Mouse (Mus musculus): Measurements from ENCODE around the gene Uggt2. TPM values are rescaled to one million over a fixed set of nuclear protein-coding genes. Genes with fewer than 3 reads are reported as not detected.

Gene Uggt2
- polyA plus RNA-seq, 1 experiment: 2.6 TPM

DNA sequence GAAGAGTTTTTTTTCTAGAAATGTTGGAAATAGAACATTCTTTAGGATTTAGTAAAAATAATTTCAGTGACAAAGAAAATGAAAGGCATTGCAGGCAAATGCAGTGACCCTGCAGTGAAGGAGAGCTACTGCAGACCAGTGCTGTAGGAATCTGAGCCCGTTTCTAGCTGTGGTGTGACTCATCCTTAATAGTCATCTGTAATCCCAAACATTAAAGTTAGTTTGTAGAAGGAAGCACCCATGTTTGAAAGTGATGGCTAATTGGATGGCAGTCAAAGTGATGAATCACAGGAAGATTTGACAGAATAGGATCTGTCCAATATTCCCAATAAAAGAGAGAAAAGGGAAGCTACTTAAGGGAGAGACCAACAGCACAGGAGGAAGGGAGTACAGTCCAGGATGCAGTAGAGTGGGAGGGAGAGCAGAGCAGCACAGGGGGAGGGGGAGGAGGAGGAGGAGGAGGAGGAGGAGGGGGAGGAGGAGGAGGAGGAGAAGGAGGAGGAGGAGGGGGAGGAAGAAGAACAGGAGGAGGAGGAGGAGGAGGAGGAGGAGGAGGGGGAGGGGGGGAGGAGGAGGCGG is 71.5 kb downstream of the Uggt2 start:
- H3K4me3 ChIP-seq (ENCODE audit: insufficient read depth, poor library complexity, severe bottlenecking): no peak overlapping the region
- no peak for TF ChIP-seq MAX (IDR thresholded peaks at IDR 0.05)
- peak; percentile 55 for TF ChIP-seq FOSL1 (IDR thresholded peaks at IDR 0.05; ENCODE audit: insufficient read depth, low read length, poor library complexity, severe bottlenecking)
- H3ac ChIP-seq (ENCODE audit: control insufficient read depth, insufficient read length, low read depth): no peak overlapping the region
- peaks cover 24% of the 10 kb centered on the region for H3K36me3 ChIP-seq (ENCODE audit: control insufficient read depth, insufficient read depth)
- H3K79me2 ChIP-seq (ENCODE audit: control insufficient read depth, insufficient read depth): no peaks in the 10 kb centered on the region
- no peaks in the 10 kb centered on the region for H3K27me3 ChIP-seq (ENCODE audit: control insufficient read depth, insufficient read depth, insufficient read length)
- no peaks in the 10 kb centered on the region for H3K79me3 ChIP-seq (ENCODE audit: low read depth)

DNA sequence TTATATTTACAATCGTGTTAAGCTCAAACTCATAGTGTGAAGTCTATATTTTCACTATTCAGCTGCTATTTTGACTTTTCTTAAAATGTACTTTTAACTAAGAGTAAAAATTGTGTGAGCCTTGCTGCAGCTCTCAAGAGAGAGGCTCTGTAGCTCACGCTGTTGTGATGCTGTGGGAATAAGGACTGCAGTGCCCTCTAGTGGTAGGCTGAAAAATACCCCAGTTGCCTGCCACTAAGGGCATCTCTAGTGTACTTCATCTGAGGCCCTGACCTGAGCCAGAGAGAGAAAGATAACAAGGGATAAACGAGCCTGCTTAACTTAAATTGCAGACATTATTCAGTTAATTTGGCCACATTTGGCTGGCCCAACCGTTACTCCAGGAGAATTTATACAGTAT is 72.1 kb downstream of the Uggt2 start:
- no peaks in the 10 kb centered on the region for H3K79me2 ChIP-seq (ENCODE audit: control insufficient read depth, insufficient read depth)
- no peaks in the 10 kb centered on the region for H3K27me3 ChIP-seq (ENCODE audit: control insufficient read depth, insufficient read depth, insufficient read length)
- no peak overlapping the region for H3K4me3 ChIP-seq (ENCODE audit: insufficient read depth, poor library complexity, severe bottlenecking)
- no peak overlapping the region for H3ac ChIP-seq (ENCODE audit: control insufficient read depth, insufficient read length, low read depth)
- no peaks in the 10 kb centered on the region for H3K79me3 ChIP-seq (ENCODE audit: low read depth)
- peaks cover 21% of the 10 kb centered on the region for H3K36me3 ChIP-seq (ENCODE audit: control insufficient read depth, insufficient read depth)
- TF ChIP-seq USF1 (IDR thresholded peaks at IDR 0.05; ENCODE audit: low read depth) (no peak), CTCF (IDR thresholded peaks at IDR 0.05; ENCODE audit: control insufficient read depth, insufficient read depth, insufficient read length) (peak; percentile 44)

DNA sequence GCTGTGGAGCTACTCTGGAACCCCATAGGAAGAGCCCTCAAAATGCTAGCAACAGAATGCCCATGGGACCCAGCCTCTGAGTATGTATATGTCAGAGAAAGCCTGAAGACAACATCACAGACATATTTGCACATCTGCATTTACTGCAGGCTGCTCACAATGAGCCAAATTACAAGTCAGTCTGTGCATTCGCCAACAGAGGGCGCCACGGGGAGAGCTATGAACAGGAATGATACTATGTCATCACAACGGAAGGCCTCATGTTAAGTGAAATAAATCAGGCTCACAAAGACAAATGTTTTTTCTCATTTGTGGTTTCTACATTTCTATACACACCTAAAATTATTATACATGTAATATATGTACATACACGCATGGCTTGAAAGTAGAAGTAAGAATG is 73.3 kb downstream of the Uggt2 start:
- Histone ChIP-seq H3K4me3 (ENCODE audit: insufficient read depth, poor library complexity, severe bottlenecking) (no peak overlapping the region), H3K79me2 (ENCODE audit: control insufficient read depth, insufficient read depth) (no peaks in the 10 kb centered on the region), H3ac (ENCODE audit: control insufficient read depth, insufficient read length, low read depth) (no peak overlapping the region), H3K27me3 (ENCODE audit: control insufficient read depth, insufficient read depth, insufficient read length) (no peaks in the 10 kb centered on the region), H3K79me3 (ENCODE audit: low read depth) (no peaks in the 10 kb centered on the region), H3K36me3 (ENCODE audit: control insufficient read depth, insufficient read depth) (peaks cover 21% of the 10 kb centered on the region)
- TF ChIP-seq CEBPB (IDR thresholded peaks at IDR 0.05; ENCODE audit: low read depth) (no peak), MYOG (IDR thresholded peaks at IDR 0.05; ENCODE audit: control insufficient read depth, extremely low read depth, insufficient read length) (no peak), MAX (IDR thresholded peaks at IDR 0.05) (no peak), FOSL1 (IDR thresholded peaks at IDR 0.05; ENCODE audit: insufficient read depth, low read length, poor library complexity, severe bottlenecking) (no peak), USF1 (IDR thresholded peaks at IDR 0.05; ENCODE audit: low read depth) (no peak), MYOD1 (IDR thresholded peaks at IDR 0.05; ENCODE audit: control insufficient read depth, insufficient read length, low read depth) (no peak), CTCF (IDR thresholded peaks at IDR 0.05; ENCODE audit: control insufficient read depth, insufficient read depth, insufficient read length) (no peak)

DNA sequence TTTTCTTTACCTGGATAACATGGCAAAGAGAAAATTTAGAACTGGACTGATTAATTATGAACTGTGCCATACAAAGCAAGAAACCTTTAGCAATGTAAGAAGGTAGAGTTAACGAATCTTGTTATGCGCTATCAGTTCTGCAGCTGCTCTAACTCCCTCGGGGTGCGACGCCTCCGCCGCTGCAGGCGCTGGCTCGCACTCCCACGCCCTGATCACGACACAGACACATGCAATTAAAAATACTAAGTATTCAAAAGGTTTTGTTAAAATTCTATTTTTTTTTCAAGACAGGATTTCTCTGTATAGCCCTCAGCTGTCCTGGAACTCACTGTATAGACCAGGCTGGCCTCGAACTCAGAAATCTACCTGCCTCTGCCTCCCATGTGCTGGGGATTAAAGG is 85.7 kb downstream of the Uggt2 start:
- no peaks in the 10 kb centered on the region for H3K79me3 ChIP-seq (ENCODE audit: low read depth)
- H3K36me3 ChIP-seq (ENCODE audit: control insufficient read depth, insufficient read depth): peaks cover 6% of the 10 kb centered on the region
- no peaks in the 10 kb centered on the region for H3K27me3 ChIP-seq (ENCODE audit: control insufficient read depth, insufficient read depth, insufficient read length)
- H3K4me3 ChIP-seq (ENCODE audit: insufficient read depth, poor library complexity, severe bottlenecking): no peak overlapping the region
- TF ChIP-seq USF1 (IDR thresholded peaks at IDR 0.05; ENCODE audit: low read depth) (no peak), MYOD1 (IDR thresholded peaks at IDR 0.05; ENCODE audit: control insufficient read depth, insufficient read length, low read depth) (no peak), CEBPB (IDR thresholded peaks at IDR 0.05; ENCODE audit: low read depth) (no peak), CTCF (IDR thresholded peaks at IDR 0.05; ENCODE audit: control insufficient read depth, insufficient read depth, insufficient read length) (no peak)
- H3ac ChIP-seq (ENCODE audit: control insufficient read depth, insufficient read length, low read depth): no peak overlapping the region
- H3K79me2 ChIP-seq (ENCODE audit: control insufficient read depth, insufficient read depth): no peaks in the 10 kb centered on the region

DNA sequence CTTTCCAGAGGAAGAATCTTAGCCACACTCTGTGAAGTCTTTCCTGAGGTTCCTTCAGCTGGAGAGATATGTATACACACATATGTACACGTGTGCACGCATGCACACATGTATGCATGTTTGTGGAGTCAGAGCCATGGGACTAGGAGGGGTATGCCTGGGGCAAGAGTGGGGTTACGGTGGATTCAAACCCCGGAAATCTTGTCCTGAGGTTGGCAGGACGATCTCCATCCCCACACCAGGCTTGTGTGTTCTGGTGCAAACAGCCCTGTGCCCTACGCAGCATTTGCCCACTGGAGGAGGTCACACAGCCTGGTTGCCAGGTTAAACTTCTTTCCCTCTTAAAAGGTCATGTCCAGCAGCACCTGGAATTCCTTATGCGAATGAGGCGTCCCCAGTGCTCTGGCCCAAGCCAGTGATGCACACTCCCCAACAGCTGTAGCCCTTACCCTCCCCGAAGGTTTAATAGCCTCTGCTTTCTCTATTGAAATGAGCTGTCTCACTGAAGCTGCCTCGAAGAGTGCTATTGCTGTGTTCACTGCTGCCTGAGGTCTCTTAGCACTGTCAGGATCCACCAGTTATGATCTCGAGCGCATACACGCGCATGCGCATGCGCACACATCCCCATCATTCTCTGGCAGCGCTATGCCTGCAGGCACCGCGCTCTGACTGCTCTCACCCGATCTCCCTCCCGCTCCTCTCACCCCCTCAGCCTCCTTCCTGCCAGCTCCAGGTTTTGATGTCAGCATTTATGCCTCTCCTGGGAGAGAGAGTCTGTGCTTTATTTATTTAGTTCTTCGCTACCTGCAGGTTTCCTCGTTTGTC is 86.4 kb downstream of the Uggt2 start:
- Histone ChIP-seq H3K36me3 (ENCODE audit: control insufficient read depth, insufficient read depth) (peaks cover 11% of the 10 kb centered on the region), H3K27me3 (ENCODE audit: control insufficient read depth, insufficient read depth, insufficient read length) (no peaks in the 10 kb centered on the region), H3K4me3 (ENCODE audit: insufficient read depth, poor library complexity, severe bottlenecking) (no peak overlapping the region), H3ac (ENCODE audit: control insufficient read depth, insufficient read length, low read depth) (no peak overlapping the region), H3K79me3 (ENCODE audit: low read depth) (no peaks in the 10 kb centered on the region), H3K79me2 (ENCODE audit: control insufficient read depth, insufficient read depth) (no peaks in the 10 kb centered on the region)
- TF ChIP-seq MYOD1 (IDR thresholded peaks at IDR 0.05; ENCODE audit: control insufficient read depth, insufficient read length, low read depth): no peak
- no peak for TF ChIP-seq MYOG (IDR thresholded peaks at IDR 0.05; ENCODE audit: control insufficient read depth, extremely low read depth, insufficient read length)
- no peak for TF ChIP-seq USF1 (IDR thresholded peaks at IDR 0.05; ENCODE audit: low read depth)

DNA sequence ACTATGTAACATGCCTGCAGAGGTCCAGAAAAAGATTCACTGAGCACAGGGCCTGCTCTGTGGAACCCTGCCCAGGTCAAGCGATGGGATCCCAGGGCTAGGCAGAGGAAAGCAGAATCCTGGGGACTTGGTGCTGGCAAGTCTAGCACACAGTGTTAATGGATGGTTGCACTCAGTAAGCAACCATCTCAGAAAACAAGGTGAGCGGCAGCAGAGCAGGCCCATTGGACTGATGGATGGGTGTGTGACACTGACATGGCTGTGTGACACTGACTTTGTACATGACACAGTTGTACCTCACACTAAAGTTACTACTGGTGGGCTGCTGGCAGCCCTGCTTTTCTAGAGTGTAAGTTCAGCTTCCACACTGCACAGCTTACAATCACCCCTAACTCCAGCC is 89.7 kb downstream of the Uggt2 start:
- peaks cover 15% of the 10 kb centered on the region for H3K36me3 ChIP-seq (ENCODE audit: control insufficient read depth, insufficient read depth)

More for the DNA sequence above, 89.7 kb downstream of the Uggt2 start:
- no peaks in the 10 kb centered on the region for H3K79me2 ChIP-seq (ENCODE audit: control insufficient read depth, insufficient read depth)
- H3ac ChIP-seq (ENCODE audit: control insufficient read depth, insufficient read length, low read depth): no peak overlapping the region
- H3K27me3 ChIP-seq (ENCODE audit: control insufficient read depth, insufficient read depth, insufficient read length): no peaks in the 10 kb centered on the region
- no peaks in the 10 kb centered on the region for H3K79me3 ChIP-seq (ENCODE audit: low read depth)
- no peak overlapping the region for H3K4me3 ChIP-seq (ENCODE audit: insufficient read depth, poor library complexity, severe bottlenecking)
- no peak for TF ChIP-seq CEBPB (IDR thresholded peaks at IDR 0.05; ENCODE audit: low read depth)
- no peak for TF ChIP-seq FOSL1 (IDR thresholded peaks at IDR 0.05; ENCODE audit: insufficient read depth, low read length, poor library complexity, severe bottlenecking)
- TF ChIP-seq USF1 (IDR thresholded peaks at IDR 0.05; ENCODE audit: low read depth): no peak
- no peak for TF ChIP-seq CTCF (IDR thresholded peaks at IDR 0.05; ENCODE audit: control insufficient read depth, insufficient read depth, insufficient read length)
- no peak for TF ChIP-seq MAX (IDR thresholded peaks at IDR 0.05)
- no peak for TF ChIP-seq MYOG (IDR thresholded peaks at IDR 0.05; ENCODE audit: control insufficient read depth, extremely low read depth, insufficient read length)
- TF ChIP-seq MYOD1 (IDR thresholded peaks at IDR 0.05; ENCODE audit: control insufficient read depth, insufficient read length, low read depth): no peak
